Mouse (Mus musculus): Measurements from ENCODE around the gene Slc12a6. TPM values are rescaled to one million over a fixed set of nuclear protein-coding genes. Genes with fewer than 3 reads are reported as not detected.
A peak's percentile ranks its signal among the peaks of the same experiment; 100 is the strongest.

Slc12a6 gene
- 101 and 110 TPM in 2 replicates for polyA plus RNA-seq (2012; ENCODE audit: insufficient read depth, insufficient read length, missing spikeins)

- H3K27ac ChIP-seq (ENCODE audit: insufficient read depth, low read depth, low read length), result peak within 1 kb of the TSS; percentile 88
- TF ChIP-seq POLR2A (IDR thresholded peaks at IDR 0.05; ENCODE audit: borderline replicate concordance, low read depth, low read length), result no peak
- no peak for TF ChIP-seq CTCF (IDR thresholded peaks at IDR 0.05; ENCODE audit: low read depth, low read length)
- peak within 1 kb of the TSS; percentile 80 for H3K4me3 ChIP-seq (ENCODE audit: insufficient read depth, low read length)
- peaks cover 16% of the 10 kb centered on the region for H3K4me1 ChIP-seq (ENCODE audit: control insufficient read depth, insufficient read depth, low read length)
These were observed at the start of gene Slc12a6 for GRCm38 (mm10) chr2:112265448-112266241. Slc12a6 (plus strand) TSS chr2:112265825.

DNA sequence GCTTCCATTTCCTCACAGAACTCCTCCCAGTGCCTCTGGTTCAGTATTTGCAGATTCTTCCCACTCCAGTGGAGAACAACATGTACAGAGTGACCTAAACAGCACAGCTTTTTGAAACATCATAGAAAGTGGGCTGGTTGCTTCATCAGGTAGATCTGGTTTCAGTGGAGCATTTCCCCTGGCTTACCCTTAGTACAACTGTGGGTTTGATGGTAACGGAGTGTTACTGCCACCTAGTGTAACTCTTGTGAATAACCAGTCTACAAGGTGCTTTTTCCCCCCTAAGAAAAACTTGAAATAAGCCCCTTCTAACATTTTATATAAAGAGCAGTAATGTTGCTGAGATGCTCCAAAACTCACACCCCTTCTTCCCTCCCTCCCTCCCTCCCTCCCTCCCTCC, 49.6 kb upstream of the Slc12a6 start:
- no peak overlapping the region for H3K27ac ChIP-seq (ENCODE audit: insufficient read depth, low read depth, low read length)
- H3K4me1 ChIP-seq (ENCODE audit: control insufficient read depth, insufficient read depth, low read length), result peaks cover 13% of the 10 kb centered on the region
- no peak overlapping the region for H3K4me3 ChIP-seq (ENCODE audit: insufficient read depth, low read length)
- no peak for TF ChIP-seq CTCF (IDR thresholded peaks at IDR 0.05; ENCODE audit: low read depth, low read length)
- TF ChIP-seq POLR2A (IDR thresholded peaks at IDR 0.05; ENCODE audit: borderline replicate concordance, low read depth, low read length), result no peak

DNA sequence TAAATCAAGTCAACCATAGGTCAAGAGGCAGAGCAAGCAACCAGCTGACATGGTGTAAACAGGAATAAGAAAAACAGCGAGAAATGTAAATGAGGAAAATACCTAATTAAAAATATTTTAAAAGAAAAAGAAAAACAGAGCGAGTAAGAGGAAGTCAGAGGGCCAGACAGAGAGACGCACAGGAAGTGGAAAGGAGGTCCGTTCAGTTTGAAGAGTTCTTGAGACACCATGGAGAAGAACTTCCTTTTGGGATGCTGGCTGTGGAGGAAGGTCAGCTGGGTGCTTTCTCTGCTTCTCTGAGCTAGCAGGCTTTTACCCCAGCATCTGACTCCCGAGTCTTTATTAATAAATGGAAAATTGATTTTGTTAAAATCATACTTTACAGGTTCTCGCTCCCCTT, 48.0 kb upstream of the Slc12a6 start:
- H3K4me1 ChIP-seq (ENCODE audit: control insufficient read depth, insufficient read depth, low read length), result peaks cover 13% of the 10 kb centered on the region
- no peak overlapping the region for H3K4me3 ChIP-seq (ENCODE audit: insufficient read depth, low read length)
- TF ChIP-seq CTCF (IDR thresholded peaks at IDR 0.05; ENCODE audit: low read depth, low read length), result no peak
- TF ChIP-seq POLR2A (IDR thresholded peaks at IDR 0.05; ENCODE audit: borderline replicate concordance, low read depth, low read length), result no peak
- no peak overlapping the region for H3K27ac ChIP-seq (ENCODE audit: insufficient read depth, low read depth, low read length)

GRCm38 (mm10) chr2:112220880-112221279, 44.7 kb upstream of the Slc12a6 start:
- Histone ChIP-seq H3K4me1 (ENCODE audit: control insufficient read depth, insufficient read depth, low read length) (peaks cover 12% of the 10 kb centered on the region), H3K4me3 (ENCODE audit: insufficient read depth, low read length) (no peak overlapping the region)
- TF ChIP-seq POLR2A (IDR thresholded peaks at IDR 0.05; ENCODE audit: borderline replicate concordance, low read depth, low read length), result no peak
- TF ChIP-seq CTCF (IDR thresholded peaks at IDR 0.05; ENCODE audit: low read depth, low read length), result no peak

GRCm38 (mm10) chr2:112222607-112223006, 43.0 kb upstream of the Slc12a6 start:
- no peak overlapping the region for H3K4me3 ChIP-seq (ENCODE audit: insufficient read depth, low read length)
- TF ChIP-seq CTCF (IDR thresholded peaks at IDR 0.05; ENCODE audit: low read depth, low read length), result no peak
- TF ChIP-seq POLR2A (IDR thresholded peaks at IDR 0.05; ENCODE audit: borderline replicate concordance, low read depth, low read length), result no peak

More at GRCm38 (mm10) chr2:112220880-112221279, 44.7 kb upstream of the Slc12a6 start:
- H3K27ac ChIP-seq (ENCODE audit: insufficient read depth, low read depth, low read length), result no peak overlapping the region

DNA sequence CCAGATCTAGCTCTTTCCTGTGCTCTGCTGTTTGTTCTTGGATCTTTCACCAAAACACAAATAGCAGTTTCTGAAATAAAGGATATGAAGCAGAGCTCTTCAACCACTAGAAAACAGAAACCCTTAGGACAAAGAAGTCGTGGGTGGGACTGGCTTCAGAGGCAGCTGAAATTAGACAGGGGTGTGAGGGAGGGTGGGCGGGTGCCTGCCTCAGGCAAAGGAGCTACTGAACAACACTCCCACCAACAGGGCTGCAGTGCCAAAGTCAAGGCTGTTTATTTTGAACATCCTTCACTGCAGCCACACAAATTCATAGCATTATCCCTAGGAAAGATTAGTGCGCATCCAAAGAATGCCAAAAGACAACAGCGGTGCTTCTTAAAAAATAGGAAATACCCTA, 41.3 kb upstream of the Slc12a6 start:
- TF ChIP-seq CTCF (IDR thresholded peaks at IDR 0.05; ENCODE audit: low read depth, low read length), result no peak
- no peak for TF ChIP-seq POLR2A (IDR thresholded peaks at IDR 0.05; ENCODE audit: borderline replicate concordance, low read depth, low read length)
- Histone ChIP-seq H3K27ac (ENCODE audit: insufficient read depth, low read depth, low read length) (no peak overlapping the region), H3K4me3 (ENCODE audit: insufficient read depth, low read length) (no peak overlapping the region), H3K4me1 (ENCODE audit: control insufficient read depth, insufficient read depth, low read length) (no peaks in the 10 kb centered on the region)

More at GRCm38 (mm10) chr2:112222607-112223006, 43.0 kb upstream of the Slc12a6 start:
- peaks cover 11% of the 10 kb centered on the region for H3K4me1 ChIP-seq (ENCODE audit: control insufficient read depth, insufficient read depth, low read length)
- no peak overlapping the region for H3K27ac ChIP-seq (ENCODE audit: insufficient read depth, low read depth, low read length)

- TF ChIP-seq CTCF (IDR thresholded peaks at IDR 0.05; ENCODE audit: low read depth, low read length) (no peak), POLR2A (IDR thresholded peaks at IDR 0.05; ENCODE audit: borderline replicate concordance, low read depth, low read length) (no peak)
- Histone ChIP-seq H3K4me3 (ENCODE audit: insufficient read depth, low read length) (no peak overlapping the region), H3K4me1 (ENCODE audit: control insufficient read depth, insufficient read depth, low read length) (peaks cover 20% of the 10 kb centered on the region), H3K27ac (ENCODE audit: insufficient read depth, low read depth, low read length) (peak overlapping the region; percentile 79)
These were observed 33.0 kb upstream of the Slc12a6 start for GRCm38 (mm10) chr2:112232623-112233022.

DNA sequence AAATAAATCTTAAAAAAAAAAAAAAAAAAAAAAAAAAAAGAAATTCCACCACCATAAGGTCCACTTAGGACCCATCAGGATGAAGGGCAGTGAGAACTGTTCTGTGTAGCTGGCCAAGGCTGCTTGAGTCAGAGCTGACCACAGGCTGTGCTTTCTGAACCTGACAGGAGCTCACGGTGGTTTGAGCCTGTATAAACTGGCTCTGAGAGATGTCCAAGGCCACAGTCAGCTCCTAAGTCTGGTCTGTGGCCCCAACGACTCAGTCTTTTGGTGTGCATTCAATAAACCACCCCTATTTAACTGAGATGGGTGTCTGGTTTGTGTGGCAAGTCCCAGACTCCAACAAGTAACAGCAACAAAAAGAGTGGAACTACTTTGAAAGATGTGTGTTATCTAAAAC, 29.0 kb upstream of the Slc12a6 start:
- no peak overlapping the region for H3K4me3 ChIP-seq (ENCODE audit: insufficient read depth, low read length)
- H3K27ac ChIP-seq (ENCODE audit: insufficient read depth, low read depth, low read length), result no peak overlapping the region
- H3K4me1 ChIP-seq (ENCODE audit: control insufficient read depth, insufficient read depth, low read length), result peaks cover 24% of the 10 kb centered on the region
- TF ChIP-seq POLR2A (IDR thresholded peaks at IDR 0.05; ENCODE audit: borderline replicate concordance, low read depth, low read length), result no peak
- TF ChIP-seq CTCF (IDR thresholded peaks at IDR 0.05; ENCODE audit: low read depth, low read length), result no peak

- no peak overlapping the region for H3K27ac ChIP-seq (ENCODE audit: insufficient read depth, low read depth, low read length)
- no peak for TF ChIP-seq POLR2A (IDR thresholded peaks at IDR 0.05; ENCODE audit: borderline replicate concordance, low read depth, low read length)
- no peak for TF ChIP-seq CTCF (IDR thresholded peaks at IDR 0.05; ENCODE audit: low read depth, low read length)
- H3K4me1 ChIP-seq (ENCODE audit: control insufficient read depth, insufficient read depth, low read length), result peaks cover 14% of the 10 kb centered on the region
- H3K4me3 ChIP-seq (ENCODE audit: insufficient read depth, low read length), result no peak overlapping the region
These were observed 27.6 kb upstream of the Slc12a6 start for GRCm38 (mm10) chr2:112238006-112238405.

GRCm38 (mm10) chr2:112239212-112239934, 26.3 kb upstream of the Slc12a6 start, which contains the start of gene Lpcat4:
Lpcat4 (plus strand) TSS chr2:112239468.
- peak within 1 kb of the TSS; percentile 84 for H3K27ac ChIP-seq (ENCODE audit: insufficient read depth, low read depth, low read length)
- TF ChIP-seq POLR2A (IDR thresholded peaks at IDR 0.05; ENCODE audit: borderline replicate concordance, low read depth, low read length) (no peak), CTCF (IDR thresholded peaks at IDR 0.05; ENCODE audit: low read depth, low read length) (peak; percentile 62)
- peaks cover 10% of the 10 kb centered on the region for H3K4me1 ChIP-seq (ENCODE audit: control insufficient read depth, insufficient read depth, low read length)
- H3K4me3 ChIP-seq (ENCODE audit: insufficient read depth, low read length), result peak within 1 kb of the TSS; percentile 97

Data from bone marrow macrophage, adult 2 months (primary cell).